Mouse (Mus musculus): ENCODE measurements around the gene Cyp19a1. TPM values are rescaled to one million over a fixed set of nuclear protein-coding genes. Genes with fewer than 3 reads are reported as not detected.

The Cyp19a1 gene
- polyA plus RNA-seq, 1 experiment from 2014 or later, result not detected

- Histone ChIP-seq H3K4me2 (replicated peaks; ENCODE audit: low read depth, low read length) (no peak overlapping the region), H3K27me3 (ENCODE audit: control insufficient read depth, insufficient read depth, low read length) (no peaks in the 10 kb centered on the region), H3K4me3 (ENCODE audit: low read depth, low read length) (no peak overlapping the region), H3K9me3 (ENCODE audit: control insufficient read depth, low read depth, low read length) (no peaks in the 10 kb centered on the region), H3K27ac (ENCODE audit: low read length) (no peak overlapping the region), H3K4me1 (ENCODE audit: control insufficient read depth, insufficient read depth, low read length) (no peaks in the 10 kb centered on the region), H3K9ac (replicated peaks; ENCODE audit: low read depth, low read length) (no peak overlapping the region), H3K36me3 (ENCODE audit: control insufficient read depth, insufficient read depth, low read length) (no peaks in the 10 kb centered on the region)
- 84% methylated on average over 12 of the region's 12 CpGs for WGBS
- ATAC-seq (ENCODE audit: insufficient number of reproducible peaks, insufficient read depth, low FRiP score, low read depth), result no peak
Observed at GRCm38 (mm10) chr9:54279046-54279589, 11.2 kb upstream of the Cyp19a1 start.

GRCm38 (mm10) chr9:54275283-54275682, 7.4 kb upstream of the Cyp19a1 start:
- Histone ChIP-seq H3K4me3 (ENCODE audit: low read depth, low read length) (no peak overlapping the region), H3K9me3 (ENCODE audit: control insufficient read depth, low read depth, low read length) (no peaks in the 10 kb centered on the region), H3K4me2 (replicated peaks; ENCODE audit: low read depth, low read length) (no peak overlapping the region), H3K9ac (replicated peaks; ENCODE audit: low read depth, low read length) (no peak overlapping the region), H3K4me1 (ENCODE audit: control insufficient read depth, insufficient read depth, low read length) (no peaks in the 10 kb centered on the region), H3K36me3 (ENCODE audit: control insufficient read depth, insufficient read depth, low read length) (no peaks in the 10 kb centered on the region), H3K27ac (ENCODE audit: low read length) (no peak overlapping the region), H3K27me3 (ENCODE audit: control insufficient read depth, insufficient read depth, low read length) (no peaks in the 10 kb centered on the region)
- 87% methylated on average over 4 of the region's 4 CpGs for whole genome bisulfite sequencing
- no peak for ATAC-seq (ENCODE audit: insufficient number of reproducible peaks, insufficient read depth, low FRiP score, low read depth)

GRCm38 (mm10) chr9:54270889-54271288, 3.0 kb upstream of the Cyp19a1 start:
- no peaks in the 10 kb centered on the region for H3K36me3 ChIP-seq (ENCODE audit: control insufficient read depth, insufficient read depth, low read length)
- H3K4me1 ChIP-seq (ENCODE audit: control insufficient read depth, insufficient read depth, low read length), result no peaks in the 10 kb centered on the region
- no peak overlapping the region for H3K27ac ChIP-seq (ENCODE audit: low read length)
- no peak overlapping the region for H3K4me3 ChIP-seq (ENCODE audit: low read depth, low read length)
- WGBS, result 34% methylated on average over 5 of the region's 5 CpGs
- no peak for ATAC-seq (ENCODE audit: insufficient number of reproducible peaks, insufficient read depth, low FRiP score, low read depth)
- H3K4me2 ChIP-seq (replicated peaks; ENCODE audit: low read depth, low read length), result no peak overlapping the region
- no peaks in the 10 kb centered on the region for H3K27me3 ChIP-seq (ENCODE audit: control insufficient read depth, insufficient read depth, low read length)
- H3K9me3 ChIP-seq (ENCODE audit: control insufficient read depth, low read depth, low read length), result no peaks in the 10 kb centered on the region
- no peak overlapping the region for H3K9ac ChIP-seq (replicated peaks; ENCODE audit: low read depth, low read length)

GRCm38 (mm10) chr9:54269987-54270386, 2.1 kb upstream of the Cyp19a1 start:
- no peaks in the 10 kb centered on the region for H3K36me3 ChIP-seq (ENCODE audit: control insufficient read depth, insufficient read depth, low read length)
- no peak for ATAC-seq (ENCODE audit: insufficient number of reproducible peaks, insufficient read depth, low FRiP score, low read depth)
- H3K9me3 ChIP-seq (ENCODE audit: control insufficient read depth, low read depth, low read length), result no peaks in the 10 kb centered on the region
- no peak overlapping the region for H3K27ac ChIP-seq (ENCODE audit: low read length)
- 68% methylated on average over 6 of the region's 6 CpGs for WGBS
- no peak overlapping the region for H3K9ac ChIP-seq (replicated peaks; ENCODE audit: low read depth, low read length)
- H3K27me3 ChIP-seq (ENCODE audit: control insufficient read depth, insufficient read depth, low read length), result no peaks in the 10 kb centered on the region
- no peaks in the 10 kb centered on the region for H3K4me1 ChIP-seq (ENCODE audit: control insufficient read depth, insufficient read depth, low read length)
- no peak overlapping the region for H3K4me2 ChIP-seq (replicated peaks; ENCODE audit: low read depth, low read length)
- H3K4me3 ChIP-seq (ENCODE audit: low read depth, low read length), result no peak overlapping the region

GRCm38 (mm10) chr9:54264754-54265153, 3.2 kb downstream of the Cyp19a1 start:
- Histone ChIP-seq H3K4me2 (replicated peaks; ENCODE audit: low read depth, low read length) (no peak overlapping the region), H3K4me3 (ENCODE audit: low read depth, low read length) (no peak overlapping the region), H3K9me3 (ENCODE audit: control insufficient read depth, low read depth, low read length) (no peaks in the 10 kb centered on the region), H3K27me3 (ENCODE audit: control insufficient read depth, insufficient read depth, low read length) (no peaks in the 10 kb centered on the region), H3K27ac (ENCODE audit: low read length) (no peak overlapping the region), H3K4me1 (ENCODE audit: control insufficient read depth, insufficient read depth, low read length) (no peaks in the 10 kb centered on the region), H3K36me3 (ENCODE audit: control insufficient read depth, insufficient read depth, low read length) (no peaks in the 10 kb centered on the region), H3K9ac (replicated peaks; ENCODE audit: low read depth, low read length) (no peak overlapping the region)
- 53% methylated on average over 4 of the region's 4 CpGs for WGBS
- peak; percentile 86 for ATAC-seq (ENCODE audit: insufficient number of reproducible peaks, insufficient read depth, low FRiP score, low read depth)

DNA sequence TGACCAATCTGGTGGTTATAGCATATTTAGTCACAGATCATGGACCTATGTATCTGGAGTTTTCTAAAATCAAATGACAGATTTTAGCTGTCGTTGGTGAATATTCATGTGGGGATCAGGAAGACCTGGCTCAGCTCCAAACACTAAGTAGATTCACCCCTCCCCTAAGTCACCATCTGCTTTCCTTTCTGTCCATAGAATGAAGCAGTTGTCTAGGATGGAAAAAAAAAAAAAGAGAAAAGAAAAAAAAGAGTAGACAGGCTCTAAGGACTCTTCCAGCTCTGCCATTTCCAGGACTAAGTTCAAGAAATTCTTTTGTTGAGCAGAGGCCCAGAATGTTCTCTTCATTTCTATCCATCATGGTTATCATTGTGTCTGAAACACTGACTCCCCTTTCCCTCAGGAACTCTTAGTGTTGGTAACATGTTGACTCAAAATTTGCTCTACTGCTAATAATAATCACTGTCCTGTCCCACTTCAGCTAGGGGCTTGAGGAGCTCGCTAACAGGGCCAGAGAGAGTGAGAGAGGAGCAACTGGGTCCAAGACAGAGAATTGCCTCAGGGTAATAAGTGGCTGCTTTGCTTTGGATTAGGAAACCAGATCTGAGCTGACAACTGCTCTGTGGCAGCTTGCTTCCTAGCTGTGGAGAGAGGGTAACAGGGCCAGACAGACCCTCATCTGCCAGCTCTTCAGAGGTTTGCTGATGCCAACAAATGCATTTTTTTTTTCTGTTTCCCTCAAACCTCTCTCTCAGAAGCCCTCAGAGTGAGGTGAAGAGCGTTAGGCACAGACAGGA, 22.8 kb downstream of the Cyp19a1 start:
- WGBS, result 49% methylated on average over 3 of the region's 3 CpGs
- H3K4me3 ChIP-seq (ENCODE audit: low read depth, low read length), result no peak overlapping the region

GRCm38 (mm10) chr9:54227580-54227979, 40.3 kb downstream of the Cyp19a1 start:
- ATAC-seq (ENCODE audit: insufficient number of reproducible peaks, insufficient read depth, low FRiP score, low read depth), result no peak
- 63% methylated on average over 6 of the region's 6 CpGs for WGBS
- H3K9me3 ChIP-seq (ENCODE audit: control insufficient read depth, low read depth, low read length), result no peaks in the 10 kb centered on the region
- H3K4me3 ChIP-seq (ENCODE audit: low read depth, low read length), result no peak overlapping the region
- no peaks in the 10 kb centered on the region for H3K4me1 ChIP-seq (ENCODE audit: control insufficient read depth, insufficient read depth, low read length)
- no peaks in the 10 kb centered on the region for H3K27me3 ChIP-seq (ENCODE audit: control insufficient read depth, insufficient read depth, low read length)
- H3K9ac ChIP-seq (replicated peaks; ENCODE audit: low read depth, low read length), result no peak overlapping the region
- H3K36me3 ChIP-seq (ENCODE audit: control insufficient read depth, insufficient read depth, low read length), result no peaks in the 10 kb centered on the region
- H3K4me2 ChIP-seq (replicated peaks; ENCODE audit: low read depth, low read length), result no peak overlapping the region
- H3K27ac ChIP-seq (ENCODE audit: low read length), result no peak overlapping the region

More for the DNA sequence above, 22.8 kb downstream of the Cyp19a1 start:
- H3K27me3 ChIP-seq (ENCODE audit: control insufficient read depth, insufficient read depth, low read length), result no peaks in the 10 kb centered on the region
- no peak overlapping the region for H3K4me2 ChIP-seq (replicated peaks; ENCODE audit: low read depth, low read length)
- no peak for ATAC-seq (ENCODE audit: insufficient number of reproducible peaks, insufficient read depth, low FRiP score, low read depth)
- no peak overlapping the region for H3K9ac ChIP-seq (replicated peaks; ENCODE audit: low read depth, low read length)
- H3K27ac ChIP-seq (ENCODE audit: low read length), result no peak overlapping the region
- no peaks in the 10 kb centered on the region for H3K9me3 ChIP-seq (ENCODE audit: control insufficient read depth, low read depth, low read length)
- H3K4me1 ChIP-seq (ENCODE audit: control insufficient read depth, insufficient read depth, low read length), result no peaks in the 10 kb centered on the region
- no peaks in the 10 kb centered on the region for H3K36me3 ChIP-seq (ENCODE audit: control insufficient read depth, insufficient read depth, low read length)

DNA sequence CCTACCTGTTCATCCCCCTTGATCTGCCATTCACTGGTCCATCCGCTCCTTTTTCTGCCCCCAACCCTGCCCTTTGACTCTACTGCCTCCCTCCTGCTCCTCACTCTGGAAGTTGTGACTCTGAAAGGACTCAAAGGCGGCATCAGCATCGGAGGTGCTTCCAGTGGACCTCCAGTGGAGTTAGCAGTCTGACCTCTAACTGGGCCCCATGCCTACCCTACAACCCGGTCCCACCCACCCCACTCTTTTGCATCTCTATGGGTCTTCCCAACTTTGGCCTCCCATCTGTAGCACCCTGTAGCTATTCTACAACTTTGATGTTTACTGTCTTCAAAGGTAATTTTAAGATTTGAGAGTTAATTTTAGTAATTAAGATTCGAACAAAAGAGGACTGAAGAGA, 51.4 kb downstream of the Cyp19a1 start:
- no peak for ATAC-seq (ENCODE audit: insufficient number of reproducible peaks, insufficient read depth, low FRiP score, low read depth)
- Histone ChIP-seq H3K27me3 (ENCODE audit: control insufficient read depth, insufficient read depth, low read length) (no peaks in the 10 kb centered on the region), H3K4me2 (replicated peaks; ENCODE audit: low read depth, low read length) (no peak overlapping the region), H3K9me3 (ENCODE audit: control insufficient read depth, low read depth, low read length) (no peaks in the 10 kb centered on the region), H3K9ac (replicated peaks; ENCODE audit: low read depth, low read length) (no peak overlapping the region), H3K4me3 (ENCODE audit: low read depth, low read length) (no peak overlapping the region), H3K27ac (ENCODE audit: low read length) (no peak overlapping the region), H3K36me3 (ENCODE audit: control insufficient read depth, insufficient read depth, low read length) (no peaks in the 10 kb centered on the region), H3K4me1 (ENCODE audit: control insufficient read depth, insufficient read depth, low read length) (no peaks in the 10 kb centered on the region)
- 71% methylated on average over 5 of the region's 5 CpGs for WGBS

All from stomach, embryonic 14.5 days (tissue).